In the genomic region with DNA sequence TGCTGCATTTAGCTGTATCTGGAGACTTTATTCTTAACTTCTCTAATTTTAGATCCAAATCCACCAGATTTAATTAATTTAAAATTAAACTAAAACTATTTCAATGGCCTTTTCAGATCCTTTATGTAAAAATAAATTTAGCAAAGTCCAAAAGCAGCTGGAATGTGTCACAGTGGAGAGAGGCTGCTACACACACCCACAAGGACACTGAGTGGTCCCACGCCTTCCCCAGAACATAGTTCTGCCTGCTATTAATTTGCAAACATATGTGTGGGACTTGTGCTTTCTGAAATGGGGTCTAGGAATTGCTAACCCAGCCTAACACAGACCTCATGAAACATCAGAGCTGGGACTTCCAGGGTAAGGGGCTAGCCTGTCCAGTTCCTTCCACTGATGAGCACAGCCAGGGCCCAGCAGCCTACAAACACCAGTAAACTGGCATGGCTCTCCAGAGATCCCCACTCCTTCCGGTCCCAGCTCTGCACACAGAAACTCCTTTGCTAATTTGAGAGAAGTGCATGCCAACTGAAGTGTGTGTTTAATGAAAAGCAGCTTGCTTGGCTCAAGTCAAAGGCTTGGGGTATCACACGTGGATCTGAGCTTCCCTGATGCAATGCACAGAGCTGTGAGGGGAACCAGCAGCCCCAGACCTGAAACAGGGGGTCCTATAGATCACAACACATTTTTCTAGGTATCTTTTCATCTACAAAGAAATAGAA, we compare ENCODE assay signal across 9 mouse cellular contexts.
A peak's percentile ranks its signal among the peaks of the same experiment; 100 is the strongest.
DNase-seq lines count a peak whose midpoint lies in the region; ATAC-seq and TF ChIP-seq lines count a peak whose summit lies in the region.
"Had no signal": no experiment of that assay in that cellular context is flagged by ENCODE, and none has a peak within 500 bp of the region (broad histone marks: within the 10 kb centered on the region; RNA-seq: fewer than 3 reads in every experiment).

No protein-coding gene starts in this region.

- no peaks in the 10 kb centered on the region; the same call in 1 of the 2 replicates for H3K4me1 ChIP-seq in heart, embryonic 11.5 days (ENCODE audit: control insufficient read depth, insufficient read depth, low read length)
- peaks cover 34% of the 10 kb centered on the region for H3K4me1 ChIP-seq in thymus, adult 2 months (replicated peaks; ENCODE audit: control insufficient read depth, insufficient read depth, low read length)
- H3K4me1 ChIP-seq in limb, embryonic 15.5 days = peaks cover 41% of the 10 kb centered on the region
- no peaks in the 10 kb centered on the region for H3K4me1 ChIP-seq in liver, postnatal 0 days (ENCODE audit: insufficient read depth)

- no peak for DNase-seq in heart, postnatal 14 days
- DNase-seq in thymus, adult 2 months = no peak
- no peak for DNase-seq in thymus, postnatal 4 days
- DNase-seq in spleen, postnatal 36 days (ENCODE audit: low spot score in 2 of 2) = no peak
- DNase-seq in liver, postnatal 0 days = no peak
- DNase-seq in retina, postnatal 1 day = no peak
- DNase-seq: gastrocnemius, postnatal 14 days had no signal

- TF ChIP-seq EP300 in liver, postnatal 0 days (IDR thresholded peaks at IDR 0.05; ENCODE audit: low read depth) = no peak

- 56% methylated on average over 3 of the region's 3 CpGs for WGBS in heart, embryonic 11.5 days (ENCODE audit: insufficient replicate concordance)
- 91% methylated on average over 3 of the region's 3 CpGs for WGBS in thymus, adult 2 months
- WGBS in limb, embryonic 15.5 days = 24% methylated on average over 3 of the region's 3 CpGs
- 65% methylated on average over 3 of the region's 3 CpGs for WGBS in liver, postnatal 0 days (ENCODE audit: insufficient replicate concordance)

- 0 out of 2 replicates have a peak overlapping the region, but pooled peaks have one; percentile 2 for H3K9ac ChIP-seq in heart, embryonic 11.5 days (ENCODE audit: low read depth, low read length)
- no peak overlapping the region for H3K9ac ChIP-seq in limb, embryonic 15.5 days
- no peak overlapping the region for H3K9ac ChIP-seq in liver, postnatal 0 days (replicated peaks)

- H3K9me3 ChIP-seq in heart, embryonic 11.5 days (replicated peaks; ENCODE audit: control insufficient read depth, low read length) = no peaks in the 10 kb centered on the region
- no peaks in the 10 kb centered on the region for H3K9me3 ChIP-seq in limb, embryonic 15.5 days
- H3K9me3 ChIP-seq in liver, postnatal 0 days (ENCODE audit: low read length) = peaks cover 4% of the 10 kb centered on the region

- intact Hi-C loops in heart, postnatal 14 days (cut with DNase I) = no loop called here

- no peak overlapping the region for H3K4me3 ChIP-seq in heart, embryonic 11.5 days (ENCODE audit: low read depth, low read length)
- no peak overlapping the region for H3K4me3 ChIP-seq in thymus, adult 2 months (ENCODE audit: control insufficient read depth, insufficient read depth, low read length)
- H3K4me3 ChIP-seq in limb, embryonic 15.5 days = no peak overlapping the region
- H3K4me3 ChIP-seq in liver, postnatal 0 days (ENCODE audit: low read depth, low read length) = no peak overlapping the region

- H3K4me2 ChIP-seq in heart, embryonic 11.5 days = no peak overlapping the region
- no peak overlapping the region for H3K4me2 ChIP-seq in limb, embryonic 15.5 days
- H3K4me2 ChIP-seq in liver, postnatal 0 days (ENCODE audit: low read depth, low read length) = no peak overlapping the region

- peak overlapping the region; percentile 47 for H3K27ac ChIP-seq in heart, embryonic 11.5 days (ENCODE audit: low read depth, low read length)
- H3K27ac ChIP-seq in thymus, adult 2 months (ENCODE audit: control insufficient read depth, insufficient read depth, low read length) = 0 out of 2 replicates have a peak overlapping the region, but pooled peaks have one; percentile 35
- H3K27ac ChIP-seq in limb, embryonic 15.5 days = peak overlapping the region; percentile 89
- H3K27ac ChIP-seq in liver, postnatal 0 days (ENCODE audit: low read depth) = no peak overlapping the region

- no peak for TF ChIP-seq CTCF in thymus, adult 2 months (IDR thresholded peaks at IDR 0.05; ENCODE audit: borderline replicate concordance, control insufficient read depth, extremely low read depth, insufficient read depth, low read length, poor library complexity)
- TF ChIP-seq CTCF in liver, postnatal 0 days (IDR thresholded peaks at IDR 0.05; ENCODE audit: low read depth) = no peak

- no peaks in the 10 kb centered on the region for H3K36me3 ChIP-seq in heart, embryonic 11.5 days (ENCODE audit: control insufficient read depth, insufficient read depth, low read length)
- no peaks in the 10 kb centered on the region for H3K36me3 ChIP-seq in thymus, adult 2 months (ENCODE audit: control insufficient read depth, insufficient read depth, low read length)
- no peaks in the 10 kb centered on the region for H3K36me3 ChIP-seq in limb, embryonic 15.5 days
- H3K36me3 ChIP-seq in liver, postnatal 0 days (replicated peaks; ENCODE audit: insufficient read depth, low read length) = no peaks in the 10 kb centered on the region

- no peak for TF ChIP-seq POLR2A in thymus, adult 2 months (IDR thresholded peaks at IDR 0.05; ENCODE audit: control insufficient read depth, extremely low read depth, insufficient read depth, low read length, poor library complexity)

- no peaks in the 10 kb centered on the region for H3K27me3 ChIP-seq in heart, embryonic 11.5 days (ENCODE audit: control insufficient read depth, insufficient read depth, low read length)
- no peaks in the 10 kb centered on the region for H3K27me3 ChIP-seq in thymus, adult 2 months (ENCODE audit: control insufficient read depth, insufficient read depth, low read length)
- no peaks in the 10 kb centered on the region for H3K27me3 ChIP-seq in limb, embryonic 15.5 days
- no peaks in the 10 kb centered on the region for H3K27me3 ChIP-seq in liver, postnatal 0 days (ENCODE audit: insufficient read depth, low read length)

- ATAC-seq in heart, embryonic 11.5 days (replicated peaks; ENCODE audit: insufficient number of reproducible peaks, low FRiP score, low TSS enrichment) = no peak
- ATAC-seq in limb, embryonic 15.5 days (ENCODE audit: insufficient number of reproducible peaks, low FRiP score, low TSS enrichment, low read depth) = peak; percentile 79
- ATAC-seq in liver, postnatal 0 days = no peak
